Comparison of ENCODE assay signal across 11 mouse cellular contexts in the genomic region with DNA sequence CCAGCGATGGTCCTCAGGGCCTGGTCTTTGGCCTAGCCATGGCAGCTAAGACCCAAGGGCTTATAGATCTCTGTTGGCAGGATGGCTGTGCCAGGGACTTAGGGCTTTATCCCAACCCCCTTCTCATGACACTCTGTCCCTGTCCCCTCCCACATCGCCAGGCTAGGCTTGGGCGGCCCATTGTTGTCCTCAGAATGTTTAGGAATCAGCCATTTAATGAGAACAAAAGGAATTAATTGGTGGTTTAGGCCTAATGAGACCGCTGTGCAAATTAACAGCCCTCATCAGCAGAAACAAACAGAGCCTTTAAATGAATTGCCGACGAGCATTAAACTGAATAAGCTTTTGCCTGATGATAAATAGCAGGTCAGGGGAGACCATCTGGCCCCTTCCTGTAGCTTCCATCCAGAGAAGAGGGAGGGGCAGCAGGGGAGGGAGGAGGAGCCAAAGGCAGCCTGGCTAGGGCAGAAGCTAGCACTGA.
DNase-seq lines count a peak whose midpoint lies in the region; ATAC-seq and TF ChIP-seq lines count a peak whose summit lies in the region.
"Had no signal": no experiment of that assay in that cellular context is flagged by ENCODE, and none has a peak within 500 bp of the region (broad histone marks: within the 10 kb centered on the region; RNA-seq: fewer than 3 reads in every experiment).

No protein-coding gene starts in this region.

- H3K9me3 ChIP-seq in hindbrain, postnatal 0 days (ENCODE audit: low read length): peaks cover 8% of the 10 kb centered on the region; the same call in 1 of the 2 replicates
- H3K9me3 ChIP-seq in midbrain, embryonic 16.5 days (replicated peaks; ENCODE audit: control insufficient read depth, low read length, poor library complexity, severe bottlenecking): peaks cover 5% of the 10 kb centered on the region; the same call in 1 of the 2 replicates

- H3K4me2 ChIP-seq in hindbrain, postnatal 0 days (ENCODE audit: low read depth, low read length): no peak overlapping the region
- no peak overlapping the region for H3K4me2 ChIP-seq in midbrain, embryonic 16.5 days (ENCODE audit: low read length)
- H3K4me2 ChIP-seq: limb, embryonic 12.5 days had no signal

- no peak for TF ChIP-seq CTCF in hindbrain, postnatal 0 days (IDR thresholded peaks at IDR 0.05; ENCODE audit: low read depth)

- H3K36me3 ChIP-seq in hindbrain, postnatal 0 days (ENCODE audit: insufficient read depth, low read length): no peaks in the 10 kb centered on the region
- no peaks in the 10 kb centered on the region for H3K36me3 ChIP-seq in midbrain, embryonic 16.5 days (ENCODE audit: control insufficient read depth, insufficient read depth, low read length)
- H3K36me3 ChIP-seq: limb, embryonic 12.5 days had no signal

- ATAC-seq in hindbrain, postnatal 0 days: peak; percentile 90
- ATAC-seq in midbrain, embryonic 16.5 days: peak; percentile 88
- no peak for ATAC-seq in granulocyte monocyte progenitor cell, adult 5-6 weeks (replicated peaks; ENCODE audit: poor library complexity, severe bottlenecking)

- no peak overlapping the region for H3K4me3 ChIP-seq in hindbrain, postnatal 0 days (ENCODE audit: low read length)
- no peak overlapping the region for H3K4me3 ChIP-seq in midbrain, embryonic 16.5 days (ENCODE audit: low read depth, low read length)
- H3K4me3 ChIP-seq: heart, adult 2 months; limb, embryonic 12.5 days; myocyte had no signal

- H3K4me1 ChIP-seq in hindbrain, postnatal 0 days (ENCODE audit: insufficient read depth, low read length): peaks cover 7% of the 10 kb centered on the region; the same call in 1 of the 2 replicates
- peaks cover 13% of the 10 kb centered on the region for H3K4me1 ChIP-seq in midbrain, embryonic 16.5 days (ENCODE audit: control insufficient read depth, insufficient read depth, low read length)

- DNase-seq in Muller cell, postnatal 12 days (ENCODE audit: inconsistent ontology term): peak; percentile 98
- DNase-seq in embryo, embryonic 11 days: peak; percentile 82
- DNase-seq in hindbrain, postnatal 0 days (ENCODE audit: low spot score): peak; percentile 83
- no peak for DNase-seq in urinary bladder, postnatal 10 days (ENCODE audit: low spot score)
- no peak for DNase-seq in urinary bladder, postnatal 14 days (ENCODE audit: low spot score)
- DNase-seq: heart, adult 2 months; thymus, postnatal 4 days had no signal

- H3K27me3 ChIP-seq in hindbrain, postnatal 0 days (ENCODE audit: insufficient read depth, low read length): 0 out of 2 replicates have a peak, but pooled peaks cover 3% of the 10 kb centered on the region
- no peaks in the 10 kb centered on the region for H3K27me3 ChIP-seq in midbrain, embryonic 16.5 days (ENCODE audit: control insufficient read depth, insufficient read depth, low read depth, low read length)

- no peak overlapping the region for H3K9ac ChIP-seq in hindbrain, postnatal 0 days (replicated peaks; ENCODE audit: low read length)
- H3K9ac ChIP-seq in midbrain, embryonic 16.5 days (ENCODE audit: low read depth, low read length): no peak overlapping the region
- H3K9ac ChIP-seq: limb, embryonic 12.5 days had no signal

- H3K27ac ChIP-seq in hindbrain, postnatal 0 days: peak overlapping the region; percentile 65
- H3K27ac ChIP-seq in midbrain, embryonic 16.5 days (ENCODE audit: low read length): peak overlapping the region; percentile 49
- H3K27ac ChIP-seq: heart, adult 2 months; limb, embryonic 12.5 days had no signal

- 16% methylated on average over 6 of the region's 6 CpGs for WGBS in hindbrain, postnatal 0 days
- 18% methylated on average over 6 of the region's 6 CpGs for WGBS in midbrain, embryonic 16.5 days

Comparison
In these comparisons a context has a peak if more than half of its experiments do, and no peak if none do; other contexts are left out.
1. DNase-seq: peak in Muller cell, postnatal 12 days (single experiment), embryo, embryonic 11 days (single experiment) and hindbrain, postnatal 0 days (single experiment); none in urinary bladder, postnatal 10 days (single experiment) and urinary bladder, postnatal 14 days (single experiment).